Mouse (Mus musculus): ENCODE data around the gene Vwa7. TPM values are rescaled to one million over a fixed set of nuclear protein-coding genes. Genes with fewer than 3 reads are reported as not detected.
A peak's percentile ranks its signal among the peaks of the same experiment; 100 is the strongest.

The Vwa7 gene
- total and polyA plus RNA-seq, 3 experiments: 7.5 to 10.9 (median 10.0) TPM

- Histone ChIP-seq H3K9ac (ENCODE audit: low read depth, low read length) (no peak overlapping the region), H3K27me3 (ENCODE audit: control insufficient read depth, insufficient read depth, low read length) (no peaks in the 10 kb centered on the region), H3K4me1 (ENCODE audit: control insufficient read depth, insufficient read depth, low read length) (peaks cover 3% of the 10 kb centered on the region; the same call in 1 of the 2 replicates), H3K4me3 (no peak overlapping the region), H3K36me3 (ENCODE audit: control insufficient read depth, insufficient read depth, low read length) (no peaks in the 10 kb centered on the region), H3K27ac (no peak overlapping the region), H3K79me2 (replicated peaks; ENCODE audit: control insufficient read depth, insufficient read depth, low read length) (no peaks in the 10 kb centered on the region)
- TF ChIP-seq EP300 (IDR thresholded peaks at IDR 0.05; ENCODE audit: insufficient read depth, low read depth, low read length): no peak
- peak; percentile 50 for TF ChIP-seq CTCF (IDR thresholded peaks at IDR 0.05)
- WGBS: 92% methylated on average over 7 of the region's 7 CpGs
- intact Hi-C loops (cut with DNase I): no loop called here
- no peak for DNase-seq
These were observed 8.9 kb upstream of the Vwa7 start for GRCm38 (mm10) chr17:35007387-35007991.

GRCm38 (mm10) chr17:35009586-35009985 is 6.8 kb upstream of the Vwa7 start:
- Histone ChIP-seq H3K27ac (no peak overlapping the region), H3K9ac (ENCODE audit: low read depth, low read length) (no peak overlapping the region), H3K27me3 (ENCODE audit: control insufficient read depth, insufficient read depth, low read length) (no peaks in the 10 kb centered on the region), H3K36me3 (ENCODE audit: control insufficient read depth, insufficient read depth, low read length) (no peaks in the 10 kb centered on the region), H3K4me1 (ENCODE audit: control insufficient read depth, insufficient read depth, low read length) (no peaks in the 10 kb centered on the region), H3K79me2 (replicated peaks; ENCODE audit: control insufficient read depth, insufficient read depth, low read length) (no peaks in the 10 kb centered on the region), H3K4me3 (no peak overlapping the region)
- TF ChIP-seq POLR2A (IDR thresholded peaks at IDR 0.05; ENCODE audit: insufficient read depth, low read depth, low read length) (no peak), CTCF (IDR thresholded peaks at IDR 0.05) (no peak), EP300 (IDR thresholded peaks at IDR 0.05; ENCODE audit: insufficient read depth, low read depth, low read length) (no peak)
- 89% methylated on average over 7 of the region's 7 CpGs for WGBS
- intact Hi-C loops (cut with DNase I): no loop called here
- no peak for DNase-seq

- no peak overlapping the region for H3K27ac ChIP-seq
- no peak overlapping the region for H3K4me3 ChIP-seq
- WGBS: 91% methylated on average over 8 of the region's 8 CpGs
- no peak overlapping the region for H3K9ac ChIP-seq (ENCODE audit: low read depth, low read length)
- no peak for TF ChIP-seq CTCF (IDR thresholded peaks at IDR 0.05)
- TF ChIP-seq POLR2A (IDR thresholded peaks at IDR 0.05; ENCODE audit: insufficient read depth, low read depth, low read length): no peak
- TF ChIP-seq EP300 (IDR thresholded peaks at IDR 0.05; ENCODE audit: insufficient read depth, low read depth, low read length): no peak
- DNase-seq: no peak
- H3K27me3 ChIP-seq (ENCODE audit: control insufficient read depth, insufficient read depth, low read length): no peaks in the 10 kb centered on the region
- no peaks in the 10 kb centered on the region for H3K36me3 ChIP-seq (ENCODE audit: control insufficient read depth, insufficient read depth, low read length)
- intact Hi-C loops (cut with DNase I): no loop called here
- H3K4me1 ChIP-seq (ENCODE audit: control insufficient read depth, insufficient read depth, low read length): no peaks in the 10 kb centered on the region
- no peaks in the 10 kb centered on the region for H3K79me2 ChIP-seq (replicated peaks; ENCODE audit: control insufficient read depth, insufficient read depth, low read length)
These were observed 4.9 kb upstream of the Vwa7 start for GRCm38 (mm10) chr17:35011440-35011839.

GRCm38 (mm10) chr17:35012430-35012829 is 3.9 kb upstream of the Vwa7 start:
- 85% methylated on average over 13 of the region's 13 CpGs for WGBS
- no peak for DNase-seq

GRCm38 (mm10) chr17:35013221-35013620 is 3.2 kb upstream of the Vwa7 start:
- DNase-seq: peak in 1 of 2 experiments; percentile 14
- no peaks in the 10 kb centered on the region for H3K27me3 ChIP-seq (ENCODE audit: control insufficient read depth, insufficient read depth, low read length)

More at GRCm38 (mm10) chr17:35012430-35012829, 3.9 kb upstream of the Vwa7 start:
- H3K27me3 ChIP-seq (ENCODE audit: control insufficient read depth, insufficient read depth, low read length): no peaks in the 10 kb centered on the region
- intact Hi-C loops (cut with DNase I): no loop called here
- no peaks in the 10 kb centered on the region for H3K4me1 ChIP-seq (ENCODE audit: control insufficient read depth, insufficient read depth, low read length)
- TF ChIP-seq EP300 (IDR thresholded peaks at IDR 0.05; ENCODE audit: insufficient read depth, low read depth, low read length) (no peak), CTCF (IDR thresholded peaks at IDR 0.05) (no peak), POLR2A (IDR thresholded peaks at IDR 0.05; ENCODE audit: insufficient read depth, low read depth, low read length) (no peak)
- H3K9ac ChIP-seq (ENCODE audit: low read depth, low read length): no peak overlapping the region
- H3K36me3 ChIP-seq (ENCODE audit: control insufficient read depth, insufficient read depth, low read length): no peaks in the 10 kb centered on the region
- no peaks in the 10 kb centered on the region for H3K79me2 ChIP-seq (replicated peaks; ENCODE audit: control insufficient read depth, insufficient read depth, low read length)
- H3K27ac ChIP-seq: no peak overlapping the region
- H3K4me3 ChIP-seq: no peak overlapping the region

GRCm38 (mm10) chr17:35015296-35015695 is 1.1 kb upstream of the Vwa7 start:
- 90% methylated on average over 16 of the region's 16 CpGs for whole genome bisulfite sequencing
- no peak overlapping the region for H3K9ac ChIP-seq (ENCODE audit: low read depth, low read length)
- H3K4me1 ChIP-seq (ENCODE audit: control insufficient read depth, insufficient read depth, low read length): no peaks in the 10 kb centered on the region
- H3K27ac ChIP-seq: no peak overlapping the region
- intact Hi-C loops (cut with DNase I): no loop called here
- H3K79me2 ChIP-seq (replicated peaks; ENCODE audit: control insufficient read depth, insufficient read depth, low read length): no peaks in the 10 kb centered on the region
- no peaks in the 10 kb centered on the region for H3K36me3 ChIP-seq (ENCODE audit: control insufficient read depth, insufficient read depth, low read length)
- H3K4me3 ChIP-seq: no peak overlapping the region
- no peaks in the 10 kb centered on the region for H3K27me3 ChIP-seq (ENCODE audit: control insufficient read depth, insufficient read depth, low read length)
- no peak for TF ChIP-seq POLR2A (IDR thresholded peaks at IDR 0.05; ENCODE audit: insufficient read depth, low read depth, low read length)
- TF ChIP-seq CTCF (IDR thresholded peaks at IDR 0.05): no peak
- no peak for TF ChIP-seq EP300 (IDR thresholded peaks at IDR 0.05; ENCODE audit: insufficient read depth, low read depth, low read length)
- peak in 1 of 2 experiments; percentile 18 for DNase-seq

More at GRCm38 (mm10) chr17:35013221-35013620, 3.2 kb upstream of the Vwa7 start:
- intact Hi-C loops (cut with DNase I): no loop called here
- WGBS: 80% methylated on average over 6 of the region's 6 CpGs
- Histone ChIP-seq H3K4me3 (no peak overlapping the region), H3K9ac (ENCODE audit: low read depth, low read length) (no peak overlapping the region), H3K36me3 (ENCODE audit: control insufficient read depth, insufficient read depth, low read length) (no peaks in the 10 kb centered on the region), H3K27ac (no peak overlapping the region), H3K79me2 (replicated peaks; ENCODE audit: control insufficient read depth, insufficient read depth, low read length) (no peaks in the 10 kb centered on the region), H3K4me1 (ENCODE audit: control insufficient read depth, insufficient read depth, low read length) (no peaks in the 10 kb centered on the region)
- TF ChIP-seq EP300 (IDR thresholded peaks at IDR 0.05; ENCODE audit: insufficient read depth, low read depth, low read length): no peak
- TF ChIP-seq POLR2A (IDR thresholded peaks at IDR 0.05; ENCODE audit: insufficient read depth, low read depth, low read length): no peak
- no peak for TF ChIP-seq CTCF (IDR thresholded peaks at IDR 0.05)

Measured in heart, adult 2 months (tissue).